Mouse (Mus musculus) frontal cortex, adult (tissue): Measurements from ENCODE around the gene Pde10a.
A peak's percentile ranks its signal among the peaks of the same experiment; 100 is the strongest.

Experiments
- ATAC-seq: cut with Nextera tagmentation; 2 replicates; pipeline ENCODE4 v1.9.2; 2017; ENCODE audit warnings: mild to moderate bottlenecking, moderate library complexity, mixed read lengths; ENCODE audit not compliant: low TSS enrichment

Pde10a gene

DNA sequence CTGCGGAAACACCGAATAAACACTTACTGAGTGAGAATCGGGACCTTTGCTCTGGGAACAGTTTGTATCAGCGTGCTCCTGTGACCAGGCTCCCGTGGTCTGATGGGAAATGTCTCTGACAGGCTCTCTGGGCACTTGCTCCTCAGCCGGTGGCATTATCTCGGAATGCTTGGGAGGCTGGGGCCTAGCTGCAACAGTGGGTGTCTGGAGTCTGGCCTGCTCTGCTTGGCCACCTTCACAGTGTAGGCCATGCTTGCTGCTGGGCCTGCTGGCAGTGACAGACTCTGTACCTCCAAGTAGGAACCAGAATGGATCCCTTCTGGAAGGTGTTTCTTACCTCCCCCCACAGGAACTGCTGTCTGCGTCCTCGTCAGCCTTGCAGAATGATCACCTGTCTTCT is 362.9 kb downstream of the Pde10a start:
- ATAC-seq: peak; percentile 67

DNA sequence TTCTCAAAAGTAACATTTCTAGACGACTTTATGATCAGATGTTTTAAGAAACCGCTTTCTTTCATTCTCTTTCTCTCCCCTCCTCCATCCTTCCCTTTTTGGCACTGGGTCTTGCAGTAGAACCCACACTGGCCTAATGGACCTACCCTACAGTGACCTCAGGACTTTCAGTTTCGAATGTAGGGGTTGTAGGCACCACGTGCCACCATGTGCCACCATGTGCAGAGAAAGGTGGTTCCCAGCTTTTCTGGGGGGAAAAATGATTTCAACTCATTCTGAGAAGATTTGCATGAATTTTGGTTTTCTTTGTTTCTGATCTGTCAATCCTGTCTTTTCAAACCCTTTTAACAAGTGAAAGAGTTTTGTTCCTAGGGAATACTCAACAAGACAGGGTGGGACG is 363.5 kb downstream of the Pde10a start:
- ATAC-seq: no peak

DNA sequence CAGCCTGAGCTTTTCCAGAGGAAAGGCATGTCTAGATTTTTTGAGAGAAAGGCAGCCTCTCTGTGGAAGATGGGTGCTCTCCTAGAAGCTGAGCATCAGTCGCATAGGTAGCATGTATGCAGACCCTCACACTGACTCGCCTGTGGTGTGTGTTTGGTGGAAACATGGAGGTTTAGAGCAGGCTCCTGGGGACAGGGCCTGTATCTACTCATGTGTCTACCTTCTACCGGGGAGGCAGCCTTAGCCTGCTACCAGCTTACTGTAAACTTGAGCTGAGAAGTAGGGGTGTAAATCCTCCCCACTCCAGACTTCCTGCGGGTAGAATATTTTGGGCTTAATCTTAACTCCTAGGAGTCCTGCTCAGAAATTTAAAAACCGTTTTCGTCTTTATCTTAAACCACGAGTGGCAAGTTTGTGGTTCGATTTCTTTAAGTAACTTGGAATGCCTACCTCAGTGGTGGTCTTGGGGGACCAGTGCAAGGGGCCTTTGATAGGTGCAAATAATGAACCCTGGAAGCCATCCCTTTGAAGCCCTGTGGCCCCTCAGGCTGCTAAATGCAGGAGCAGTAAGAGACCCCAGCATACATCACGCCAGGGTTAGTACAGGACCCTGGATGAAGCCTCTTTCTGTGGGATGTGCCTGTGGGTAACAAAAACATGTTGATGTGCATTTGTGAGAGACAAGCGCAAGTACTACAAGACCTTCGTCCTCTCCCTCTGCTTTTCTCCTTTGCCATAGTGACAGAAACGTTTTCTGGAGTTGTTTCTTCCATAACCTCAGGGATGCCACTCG is 367.2 kb downstream of the Pde10a start:
- ATAC-seq: no peak

DNA sequence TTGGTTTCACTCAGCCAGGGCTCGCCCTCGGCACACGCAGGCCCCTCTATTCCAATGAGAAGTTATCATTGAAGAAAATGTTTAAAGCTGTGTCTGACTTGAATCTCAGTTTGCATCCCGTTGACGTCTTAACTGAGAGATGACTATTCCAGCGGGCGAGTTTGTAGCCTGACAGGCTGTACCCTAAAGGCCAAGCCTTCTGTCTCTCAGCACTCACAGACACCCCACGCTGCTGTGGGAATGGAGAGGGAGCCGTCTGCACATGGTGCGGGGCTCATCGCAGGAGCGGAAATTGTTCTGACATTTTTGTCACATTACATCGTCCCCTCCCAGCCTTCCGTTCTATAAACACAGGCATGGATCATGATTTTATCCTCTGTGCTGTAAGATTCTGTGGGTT is 370.8 kb downstream of the Pde10a start:
- no peak for ATAC-seq

DNA sequence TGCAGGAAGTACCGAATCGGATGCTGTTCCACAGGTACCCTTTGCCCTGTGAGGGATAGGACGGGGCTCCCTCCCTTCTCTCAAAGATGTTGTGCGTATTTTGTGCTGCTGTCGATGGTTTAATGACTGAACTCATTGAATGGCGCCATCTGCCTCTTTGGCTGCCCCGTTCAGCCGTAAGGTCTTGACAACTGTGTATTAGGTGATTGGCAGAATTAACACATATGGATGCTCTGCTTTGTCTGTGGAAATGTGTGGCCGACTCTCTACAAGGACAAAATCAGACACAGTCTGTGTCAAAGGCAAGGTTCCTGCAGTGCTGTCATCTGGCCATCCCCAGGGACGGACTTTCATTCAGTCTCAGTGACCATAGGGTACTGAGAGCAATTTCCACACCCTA is 372.6 kb downstream of the Pde10a start:
- no peak for ATAC-seq

DNA sequence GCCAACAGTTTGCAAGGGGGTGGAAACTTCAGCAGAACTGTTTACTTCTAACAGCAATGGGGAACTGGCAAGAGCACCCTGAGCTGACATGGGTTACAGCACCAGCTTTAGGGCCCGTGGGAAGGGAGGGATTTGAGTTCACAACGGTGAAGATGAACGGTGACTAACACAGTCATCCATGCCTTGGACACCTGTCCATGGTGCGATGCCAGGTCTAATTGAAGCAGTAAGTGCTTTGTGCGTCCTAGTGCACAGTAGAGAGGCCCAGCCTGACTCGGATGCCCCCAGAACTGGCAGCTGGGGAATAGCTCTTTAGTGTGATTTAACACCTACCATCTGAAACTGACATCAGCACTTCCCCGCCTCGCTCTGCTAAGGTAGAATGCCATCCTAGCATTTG is 373.0 kb downstream of the Pde10a start:
- no peak for ATAC-seq

DNA sequence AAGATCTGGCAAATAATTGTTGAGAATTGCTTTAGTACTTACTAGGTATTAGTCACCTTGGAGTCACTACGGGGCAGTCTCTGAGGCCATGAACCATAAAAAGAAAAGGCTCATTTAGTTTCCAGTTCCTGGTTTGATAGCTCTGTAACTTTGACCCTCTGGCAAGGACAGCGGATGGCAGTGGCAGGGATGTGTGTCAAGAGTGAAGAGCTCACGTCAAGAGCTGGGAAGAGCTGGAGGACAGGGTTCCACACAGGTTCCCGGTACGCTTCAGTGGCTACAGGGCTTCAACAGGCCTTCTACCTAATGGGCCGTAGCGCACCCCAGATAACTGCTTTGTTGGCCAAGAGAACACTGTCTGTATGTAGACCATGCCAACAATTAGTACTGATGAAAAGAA is 374.0 kb downstream of the Pde10a start:
- no peak for ATAC-seq

DNA sequence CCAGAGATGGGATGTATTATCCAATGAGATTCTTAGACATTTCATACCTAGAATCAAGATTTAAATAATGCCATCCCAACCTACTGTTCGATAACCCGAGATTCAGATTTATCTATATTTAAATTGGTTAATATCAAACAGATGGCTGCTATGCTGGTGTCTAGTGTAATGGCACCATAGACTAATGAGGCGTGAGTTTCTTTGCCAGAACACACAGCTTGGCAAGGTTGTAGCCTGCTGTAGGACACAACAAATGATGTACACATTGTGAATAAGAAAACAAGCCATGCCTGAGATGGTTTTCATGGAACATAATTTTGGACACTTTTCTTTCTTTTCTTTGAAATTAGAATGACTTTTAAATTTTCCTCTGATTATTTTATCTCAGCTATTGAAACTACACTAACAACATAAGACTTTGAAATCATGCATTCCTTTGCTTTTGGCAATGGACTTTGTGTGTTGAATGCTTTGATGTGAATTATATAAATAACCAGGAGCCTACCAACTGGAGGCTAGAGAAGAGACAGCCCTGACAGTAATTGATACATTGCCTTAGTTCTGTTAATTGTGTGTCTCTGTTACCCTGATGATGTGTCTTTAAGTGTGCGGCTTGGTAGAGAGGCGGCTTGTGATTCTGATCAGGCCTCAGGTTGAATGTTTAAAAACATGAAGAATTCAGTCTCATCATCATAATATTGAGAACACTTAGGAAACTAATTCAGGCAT is 378.5 kb downstream of the Pde10a start:
- ATAC-seq: no peak

DNA sequence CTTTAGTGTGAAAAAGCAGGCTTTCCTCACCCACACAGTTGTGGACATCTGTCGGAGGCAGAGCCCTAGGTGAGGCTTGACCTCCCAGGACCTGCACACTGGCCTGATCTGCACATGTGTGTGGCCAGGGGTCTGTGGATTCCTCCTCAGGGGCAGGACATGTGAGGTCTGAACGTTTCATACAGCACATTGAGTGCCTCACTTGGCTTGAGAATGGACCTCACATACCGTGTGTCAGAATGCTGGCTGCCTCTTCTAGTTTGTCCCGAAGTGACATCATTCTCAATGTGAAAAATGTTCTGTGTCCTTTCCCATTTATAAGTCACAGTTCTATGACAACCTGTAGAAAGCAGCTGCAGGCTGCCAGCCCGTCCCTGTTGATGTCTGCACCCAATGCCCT is 385.4 kb downstream of the Pde10a start:
- ATAC-seq: no peak

DNA sequence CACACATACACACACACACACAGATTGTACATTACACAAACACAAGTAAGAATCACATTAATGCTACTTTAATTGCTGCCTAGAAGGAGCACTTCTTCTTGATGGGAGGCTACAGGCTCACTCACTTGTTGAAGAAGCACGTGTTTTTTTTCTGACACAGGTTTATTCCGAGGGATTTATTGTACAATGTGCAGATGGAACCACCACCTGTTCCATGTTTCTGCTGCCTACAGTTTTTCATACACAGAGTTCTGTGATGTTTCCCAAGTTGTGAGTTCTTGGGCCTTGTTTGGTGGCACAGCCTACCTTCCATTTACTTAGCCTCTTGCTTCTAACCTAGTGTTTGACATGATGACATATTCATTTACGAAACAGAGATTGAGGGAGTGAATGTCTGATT is 387.8 kb downstream of the Pde10a start:
- no peak for ATAC-seq

DNA sequence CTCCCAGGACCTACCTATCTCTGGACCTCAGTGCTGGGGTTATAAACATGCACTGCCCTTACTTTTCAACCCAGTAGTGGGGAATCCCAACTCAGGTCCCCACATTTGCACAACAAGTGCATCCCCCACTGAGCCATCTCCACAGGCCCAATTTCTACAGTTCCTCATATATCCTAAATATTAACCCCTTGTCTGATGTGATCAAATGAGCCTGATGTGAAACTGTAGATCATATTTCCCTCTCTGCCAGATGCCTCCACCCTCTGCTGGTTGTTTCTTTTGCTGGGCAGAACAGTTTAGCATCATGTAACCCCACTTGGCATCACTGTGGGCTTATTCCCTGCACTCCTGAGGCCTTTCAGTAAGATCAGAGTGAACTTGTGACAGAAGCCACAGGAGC is 390.5 kb downstream of the Pde10a start:
- no peak for ATAC-seq

DNA sequence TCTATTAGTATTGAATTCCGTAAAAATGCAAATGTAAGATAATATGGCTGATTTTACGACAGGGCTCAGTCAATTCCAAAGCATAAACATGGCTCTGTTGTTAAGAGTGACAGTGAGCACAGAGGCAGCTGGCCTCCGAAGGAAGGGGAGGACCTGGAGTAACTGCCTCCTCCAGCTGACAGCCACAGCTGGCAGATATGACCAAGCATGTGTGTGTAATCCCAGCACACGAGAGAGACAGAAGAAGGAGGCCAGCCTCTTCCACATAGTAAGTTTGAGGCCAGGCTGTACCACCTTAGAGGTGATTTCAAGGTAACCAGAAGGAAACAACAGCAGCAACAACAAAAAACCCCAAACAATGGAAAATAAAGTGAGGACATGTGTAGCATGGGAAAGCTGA is 397.9 kb downstream of the Pde10a start:
- no peak for ATAC-seq

DNA sequence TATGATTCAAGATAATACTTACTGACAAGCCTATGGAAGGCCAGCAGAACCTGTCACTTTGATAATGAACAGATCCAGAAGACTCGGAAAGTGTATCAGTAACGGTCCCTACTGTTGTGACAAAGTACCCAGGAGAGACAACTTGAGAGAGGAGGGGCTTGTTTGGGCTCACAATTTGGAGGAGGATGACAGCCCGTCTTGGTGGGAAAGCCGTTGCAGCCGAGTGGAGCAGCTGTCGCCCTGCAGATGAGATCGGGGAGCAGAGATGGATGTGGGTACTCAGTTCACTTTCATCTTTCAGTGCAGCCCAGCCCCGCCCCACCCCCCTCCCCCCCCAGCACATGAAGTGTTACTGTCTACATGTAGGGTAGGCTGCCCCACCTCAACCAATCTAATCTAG is 398.6 kb downstream of the Pde10a start:
- no peak for ATAC-seq

DNA sequence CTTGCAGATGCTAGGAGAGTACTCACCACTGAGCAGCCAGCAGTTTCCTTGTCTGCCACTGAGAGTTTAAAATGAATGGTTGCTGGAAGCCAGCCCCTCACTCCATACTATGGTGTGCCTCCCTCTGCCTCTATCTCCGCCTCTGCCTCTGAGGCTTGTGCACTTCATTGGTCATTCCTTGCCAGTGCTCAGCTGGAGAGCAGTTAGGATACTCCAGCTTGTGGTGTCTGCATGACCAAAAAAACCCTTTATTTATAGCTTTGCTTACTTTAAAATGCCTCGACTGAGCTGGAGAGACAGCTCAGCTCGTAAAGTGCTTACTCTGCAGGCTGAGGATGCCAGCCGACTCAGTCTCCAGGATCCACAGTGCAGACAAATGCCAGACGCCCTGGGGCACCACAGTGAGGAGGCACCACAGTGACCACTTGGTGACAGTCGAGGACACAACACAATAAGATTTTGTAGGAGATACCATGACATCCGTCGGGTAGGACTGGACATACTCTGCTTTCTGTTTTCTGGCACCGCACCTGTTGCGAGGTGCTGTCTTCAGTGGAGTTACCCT is 400.7 kb downstream of the Pde10a start:
- peak; percentile 79 for ATAC-seq

DNA sequence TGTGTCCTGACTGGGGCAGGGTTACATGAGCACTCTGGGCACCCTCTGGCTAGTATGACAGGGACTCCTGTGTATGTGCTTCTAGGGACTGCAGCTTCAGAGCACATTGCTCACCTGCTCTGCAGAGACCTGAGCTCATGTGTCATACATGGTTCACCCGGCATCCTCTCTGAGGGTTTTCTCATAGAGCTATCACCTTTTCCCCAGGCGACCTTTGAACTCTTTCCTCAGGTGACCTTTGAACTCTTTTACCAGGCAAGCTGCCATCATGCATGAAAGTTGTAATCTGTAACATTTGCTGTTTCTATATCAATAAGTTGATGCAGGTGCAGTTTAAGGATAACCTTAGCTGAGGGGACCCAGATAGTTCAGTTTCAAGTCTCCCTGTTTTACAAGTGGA is 403.4 kb downstream of the Pde10a start:
- ATAC-seq: no peak

DNA sequence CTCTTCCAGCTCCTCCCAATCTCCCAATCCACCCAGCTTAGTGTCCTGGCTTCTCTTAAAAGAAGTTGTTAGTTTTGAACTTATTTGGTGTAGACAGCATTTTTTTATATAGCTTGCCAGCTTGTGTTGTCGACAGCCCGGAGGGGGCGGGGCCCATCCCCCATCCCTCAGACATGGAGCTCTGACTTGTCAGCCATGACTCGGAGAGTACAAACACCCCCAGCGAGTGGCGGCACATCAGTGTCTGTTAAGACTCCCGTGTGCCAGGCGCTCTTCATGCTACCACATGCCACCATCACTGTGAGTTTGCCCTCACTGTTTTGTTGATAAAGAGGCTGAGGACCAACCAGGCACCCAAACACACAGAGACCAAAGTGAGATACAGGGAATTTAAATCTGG is 404.5 kb downstream of the Pde10a start:
- no peak for ATAC-seq

DNA sequence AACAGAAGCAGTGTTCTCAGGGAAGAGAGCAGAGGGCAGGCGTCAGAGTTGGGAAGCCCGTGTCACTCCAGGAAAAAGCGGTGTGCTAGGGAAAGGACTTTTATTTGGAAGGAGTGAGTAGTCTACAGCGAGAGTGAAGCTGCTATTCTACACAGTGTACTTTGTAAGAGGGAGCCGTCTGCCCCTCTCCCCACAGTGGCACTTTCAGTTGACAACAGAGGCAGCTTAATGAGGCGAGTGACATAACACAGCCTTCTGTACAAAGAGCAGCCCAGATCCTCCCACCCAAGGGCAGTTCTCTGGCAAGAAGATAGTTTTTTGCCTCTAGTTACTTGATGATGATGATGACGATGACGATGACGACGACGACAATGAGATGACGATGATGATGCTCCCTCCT is 410.4 kb downstream of the Pde10a start:
- no peak for ATAC-seq

DNA sequence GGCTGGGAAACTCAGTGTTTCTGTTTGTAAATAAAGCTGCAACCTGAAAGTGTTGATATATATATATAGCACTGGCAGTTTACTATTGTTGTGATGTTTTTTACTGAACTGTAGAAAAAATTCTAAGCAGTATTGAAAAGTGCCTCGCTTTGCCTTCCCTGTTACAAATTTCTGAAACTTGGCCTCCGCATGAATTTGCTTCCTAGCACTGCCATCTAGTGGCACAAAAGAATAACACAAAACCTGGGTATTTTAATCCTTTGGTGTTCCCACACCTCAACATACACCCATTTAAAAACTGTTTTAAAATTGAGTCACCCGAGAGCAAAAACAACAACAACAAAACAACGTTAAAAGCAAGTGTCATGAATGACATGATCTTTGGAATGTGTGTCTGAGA is 411.4 kb downstream of the Pde10a start:
- peak; percentile 50; the same call in 1 of the 2 replicates for ATAC-seq

DNA sequence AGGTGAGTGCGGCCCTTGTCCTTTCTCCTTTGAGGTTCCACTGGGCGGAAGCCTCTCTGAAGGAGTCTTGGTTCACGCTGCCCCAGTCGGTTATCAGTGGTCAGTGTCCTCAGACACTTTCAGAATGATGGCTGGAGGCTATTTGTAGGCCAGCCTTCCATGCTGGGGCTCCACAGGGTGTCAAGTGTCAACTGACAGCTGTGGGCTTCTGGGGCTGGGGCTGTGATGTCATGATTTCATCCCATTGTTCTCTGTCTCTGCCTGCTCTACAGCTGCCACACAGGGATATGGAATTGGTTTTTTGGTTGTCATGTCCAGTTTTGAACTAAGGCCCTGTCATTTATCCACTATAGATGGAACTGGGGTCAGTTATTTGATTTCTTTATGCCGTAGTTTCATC is 426.4 kb downstream of the Pde10a start:
- no peak for ATAC-seq

DNA sequence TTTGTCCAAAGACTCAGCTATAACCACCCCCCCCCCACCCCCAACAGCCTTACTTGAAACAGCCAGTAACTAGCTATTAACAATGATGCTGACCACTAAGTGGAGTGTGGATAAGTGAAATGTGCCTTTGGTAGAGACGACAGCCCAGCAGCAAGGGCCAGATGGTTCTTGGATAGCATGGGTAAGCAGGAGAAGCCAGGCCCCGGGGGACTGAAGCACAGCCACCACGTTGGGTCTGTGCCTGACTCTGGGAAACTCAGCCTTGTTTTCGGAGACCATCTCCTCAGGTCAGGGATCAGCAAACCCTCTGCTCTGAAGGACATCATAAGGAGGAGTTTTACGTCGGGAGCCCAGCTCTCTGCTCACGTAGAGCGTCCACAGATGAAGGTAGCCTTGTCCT is 427.8 kb downstream of the Pde10a start:
- no peak for ATAC-seq

DNA sequence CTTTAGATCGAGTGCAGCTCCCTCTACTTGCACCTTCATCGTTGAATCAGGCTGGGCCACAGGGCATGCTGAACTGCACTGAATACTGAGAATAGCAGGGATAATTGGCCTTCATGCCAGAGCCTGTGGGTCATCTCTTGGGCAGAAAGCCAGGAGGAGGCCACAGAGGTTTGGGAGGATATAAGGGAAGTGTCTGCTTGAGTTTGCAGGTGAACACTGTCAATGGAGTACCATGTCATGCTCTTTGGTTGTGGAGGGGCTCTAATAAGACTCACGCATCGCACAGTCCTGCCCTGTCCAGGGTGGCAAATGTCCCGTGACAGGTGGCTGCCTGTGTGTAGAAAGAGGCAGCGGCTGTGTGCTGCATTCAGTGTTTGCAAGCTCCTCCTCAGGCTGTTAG is 433.0 kb downstream of the Pde10a start:
- ATAC-seq: no peak

DNA sequence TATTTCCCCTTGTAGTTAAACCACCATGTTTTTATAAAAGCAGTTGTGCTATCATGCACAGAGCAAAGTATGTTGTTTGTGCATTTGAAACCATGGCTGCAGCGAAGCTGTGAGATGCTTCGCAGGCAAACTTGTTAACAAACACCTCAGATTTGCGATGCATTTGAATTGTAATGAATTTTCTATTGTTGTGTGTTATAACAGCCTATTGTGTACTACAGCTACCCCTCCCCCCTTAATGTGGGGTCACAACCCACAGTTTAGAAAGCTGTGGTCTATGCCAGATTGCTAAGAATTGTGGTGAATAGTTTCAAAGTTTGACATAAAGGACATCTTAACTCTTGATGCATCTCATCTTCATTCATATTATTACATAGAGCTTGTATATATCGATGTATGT is 435.2 kb downstream of the Pde10a start:
- no peak for ATAC-seq

DNA sequence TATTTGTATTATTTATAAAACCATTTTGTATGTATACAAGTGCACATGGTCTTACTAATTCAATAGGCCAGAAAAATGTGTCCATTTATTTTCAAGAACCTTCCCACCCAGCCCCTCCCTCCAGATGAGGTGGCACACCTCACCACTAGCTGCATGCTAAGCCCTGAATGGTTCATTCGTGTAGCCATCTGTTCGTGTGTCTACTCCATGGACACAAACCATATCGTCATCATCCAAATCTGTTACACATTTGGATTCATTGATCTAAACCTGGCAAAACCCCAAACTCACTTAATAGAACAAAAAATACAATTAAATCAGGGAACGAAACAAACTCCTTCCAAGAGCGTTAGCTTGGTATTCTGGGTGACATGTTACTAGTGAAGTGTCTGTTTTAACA is 435.9 kb downstream of the Pde10a start:
- ATAC-seq: no peak
